Mouse (Mus musculus): Measurements from ENCODE around the gene Mthfsl. TPM values are rescaled to one million over a fixed set of nuclear protein-coding genes. Genes with fewer than 3 reads are reported as not detected.
"Not testable (repeated sequence)": the region's sequence is repeated elsewhere in the genome, so short reads cannot be mapped to it uniquely, and the experiment has no call there.

The Mthfsl gene
- total RNA-seq (2015) (61.1 and 73.6 TPM in 2 replicates), total RNA-seq (2017) (20.3 and 24.8 TPM in 2 replicates)

DNA sequence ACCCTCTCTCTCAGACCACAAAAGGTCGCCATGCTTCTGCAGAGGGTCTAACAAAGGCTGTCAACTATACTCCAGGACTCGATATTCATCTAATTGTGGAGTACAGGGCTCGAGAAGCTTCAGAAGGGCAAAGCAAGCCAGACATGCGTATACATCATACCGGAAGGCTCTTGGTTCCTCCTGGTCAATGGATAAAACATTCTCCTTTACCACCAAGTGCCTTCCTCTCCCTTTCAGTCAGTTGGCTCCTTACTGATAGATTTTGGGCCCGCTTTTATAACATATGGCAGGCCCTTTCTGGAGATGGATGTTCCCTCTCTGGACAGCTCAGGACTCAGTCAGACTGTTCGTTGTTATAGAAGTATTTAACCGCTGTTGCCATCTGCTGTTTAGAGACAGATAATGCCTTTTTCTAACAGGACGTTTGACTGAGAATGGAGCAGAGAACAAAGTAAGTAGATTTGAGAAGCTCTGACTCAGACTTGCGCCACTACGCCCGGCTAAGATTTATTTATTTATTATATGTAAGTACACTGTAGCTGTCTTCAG lies at the start of gene Mthfsl:
Gene Mthfsl, minus strand, starts transcription at position 308 of the 549 bp plus-strand sequence.
- peak; percentile 58 for ATAC-seq (ENCODE audit: poor library complexity, severe bottlenecking)

DNA sequence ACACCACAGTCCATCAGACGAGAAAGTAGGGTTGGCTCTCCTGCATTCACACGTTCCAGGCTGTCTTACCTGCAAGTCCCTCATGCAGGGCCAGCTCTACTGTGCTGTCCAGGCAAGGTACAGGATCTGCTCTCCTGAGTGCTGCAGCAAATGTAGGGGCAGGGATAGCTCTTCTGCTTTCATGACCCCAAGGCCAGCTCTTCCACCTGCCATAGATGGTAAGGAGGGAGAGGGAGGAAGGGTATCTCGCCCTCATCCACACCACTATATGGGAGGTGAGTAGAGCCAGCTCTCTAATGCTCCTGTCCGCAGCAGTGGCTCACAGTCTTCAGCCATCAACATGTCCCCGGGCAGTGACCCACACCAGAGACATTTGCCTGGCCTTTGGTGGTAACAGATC lies 49.4 kb upstream of the Mthfsl start:
- not testable (repeated sequence) for ATAC-seq (ENCODE audit: poor library complexity, severe bottlenecking)

DNA sequence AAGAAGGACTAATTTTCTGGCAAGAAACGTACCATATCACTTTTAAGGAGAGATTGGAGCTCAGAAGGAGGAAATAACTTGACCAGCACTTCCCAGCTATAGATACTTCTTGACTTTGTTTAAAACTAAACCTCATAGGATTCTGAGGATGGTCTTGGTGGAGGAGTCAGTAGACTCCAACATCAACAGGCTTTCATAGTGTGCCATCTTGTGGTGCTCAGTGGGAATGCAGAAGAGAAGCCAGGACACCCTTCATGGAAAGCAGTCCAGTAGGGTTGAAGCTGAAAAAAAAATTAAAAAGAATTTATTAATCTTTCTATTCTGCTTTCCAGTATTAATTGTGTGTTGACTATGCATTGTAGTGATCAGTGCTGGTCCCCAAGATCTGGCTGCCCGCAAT lies 26.6 kb upstream of the Mthfsl start:
- ATAC-seq (ENCODE audit: poor library complexity, severe bottlenecking), result peak; percentile 98

DNA sequence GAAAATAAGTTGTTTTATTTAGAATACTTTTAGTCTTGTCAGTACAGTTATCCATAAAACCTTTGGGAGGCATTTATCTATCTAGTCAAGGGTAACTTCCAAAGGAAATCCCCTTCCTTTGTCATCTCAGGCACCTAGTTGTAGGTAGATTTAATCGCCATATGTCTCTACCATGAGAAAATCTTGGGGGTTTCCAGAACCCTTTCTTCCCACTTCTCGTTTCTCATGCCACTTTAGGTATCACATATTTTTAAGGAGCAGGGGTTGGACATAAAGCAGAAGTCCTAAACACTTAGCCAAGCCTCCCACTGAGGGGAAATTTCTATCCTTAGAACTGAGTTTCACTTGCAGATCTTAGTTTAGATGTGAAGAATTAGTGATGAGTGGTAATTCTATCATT lies 25.9 kb upstream of the Mthfsl start:
- peak; percentile 47 for ATAC-seq (ENCODE audit: poor library complexity, severe bottlenecking)

DNA sequence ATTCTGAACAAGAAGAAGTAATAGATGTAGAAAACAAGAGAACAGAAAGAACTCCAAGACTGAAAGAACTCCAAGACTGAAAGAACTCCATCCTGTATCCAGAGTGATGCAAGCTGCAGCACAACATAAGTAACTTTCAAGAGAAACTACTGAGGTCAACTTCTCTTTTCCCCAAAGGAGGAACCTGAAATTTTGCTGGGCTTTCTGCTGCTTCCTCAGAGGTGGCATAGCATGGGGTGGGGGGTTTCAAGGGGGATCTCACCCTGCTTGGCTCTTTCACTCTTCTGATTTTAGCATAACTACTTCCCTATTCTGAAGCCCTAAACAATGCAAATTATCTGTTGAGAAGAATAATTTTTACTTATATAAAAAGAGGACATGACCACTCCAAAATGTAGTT lies 15.2 kb upstream of the Mthfsl start:
- ATAC-seq (ENCODE audit: poor library complexity, severe bottlenecking), result peak; percentile 70

DNA sequence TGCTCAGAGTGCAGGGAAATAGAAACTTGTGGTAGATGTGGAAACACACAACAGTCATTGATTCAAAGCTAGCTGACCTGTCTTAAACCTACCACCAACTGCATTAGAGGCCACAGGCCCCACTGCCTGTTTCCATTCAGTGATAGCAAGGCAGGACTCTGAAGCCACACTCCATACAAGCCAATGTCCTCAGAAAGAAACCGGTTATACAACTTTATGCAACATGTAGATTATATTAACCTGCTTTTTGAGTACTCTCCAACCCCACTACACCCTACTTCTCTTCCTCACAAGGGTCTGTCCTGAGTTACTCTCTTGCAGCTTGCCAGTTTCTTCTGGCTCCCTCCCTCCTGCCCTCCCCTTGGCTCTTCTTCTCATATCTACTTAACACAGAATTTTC lies 13.1 kb upstream of the Mthfsl start:
- ATAC-seq (ENCODE audit: poor library complexity, severe bottlenecking), result not testable (repeated sequence)

DNA sequence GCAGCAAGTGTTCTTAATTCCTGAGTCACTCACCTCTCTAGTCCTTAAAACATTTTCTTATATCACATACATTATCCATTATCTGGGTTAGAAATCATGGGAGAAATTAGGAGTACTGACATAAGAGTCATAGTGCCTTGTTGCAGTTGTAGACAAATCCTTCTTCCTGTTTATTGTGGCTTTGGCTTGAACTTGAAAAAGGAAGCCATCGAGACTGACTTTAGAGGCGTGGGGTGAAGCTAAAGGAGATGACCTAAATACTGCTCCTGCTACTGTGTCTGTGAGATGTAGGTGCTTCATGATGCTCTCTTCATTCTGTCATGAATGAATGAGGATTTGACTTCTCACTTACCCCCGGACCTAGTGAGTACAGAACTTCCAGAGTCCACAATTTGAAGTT lies 12.2 kb upstream of the Mthfsl start:
- peak; percentile 60 for ATAC-seq (ENCODE audit: poor library complexity, severe bottlenecking)

DNA sequence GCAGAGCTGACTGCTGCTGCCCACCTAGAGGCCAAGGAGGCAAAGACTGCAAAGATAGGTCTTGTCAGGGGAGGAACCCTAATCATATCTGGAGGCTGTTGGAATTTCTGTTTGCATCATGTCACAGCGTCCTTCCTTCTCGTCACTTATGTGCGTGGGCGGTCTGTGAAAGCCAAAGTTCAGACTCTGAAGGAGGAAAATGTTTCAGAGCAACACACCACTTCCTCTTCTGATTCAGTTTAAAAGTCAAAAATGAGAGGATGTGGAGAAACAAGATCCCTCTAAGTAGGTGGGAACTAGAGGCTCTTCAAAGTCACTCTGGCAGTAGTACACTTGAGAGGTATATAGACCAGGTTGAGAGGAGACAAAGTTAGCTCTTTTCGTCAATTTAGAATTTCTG lies 11.6 kb upstream of the Mthfsl start, which contains the start of gene Bcl2a1d:
Gene Bcl2a1d, minus strand, starts transcription at position 187 of the 400 bp plus-strand sequence.
- peak; percentile 72 for ATAC-seq (ENCODE audit: poor library complexity, severe bottlenecking)

DNA sequence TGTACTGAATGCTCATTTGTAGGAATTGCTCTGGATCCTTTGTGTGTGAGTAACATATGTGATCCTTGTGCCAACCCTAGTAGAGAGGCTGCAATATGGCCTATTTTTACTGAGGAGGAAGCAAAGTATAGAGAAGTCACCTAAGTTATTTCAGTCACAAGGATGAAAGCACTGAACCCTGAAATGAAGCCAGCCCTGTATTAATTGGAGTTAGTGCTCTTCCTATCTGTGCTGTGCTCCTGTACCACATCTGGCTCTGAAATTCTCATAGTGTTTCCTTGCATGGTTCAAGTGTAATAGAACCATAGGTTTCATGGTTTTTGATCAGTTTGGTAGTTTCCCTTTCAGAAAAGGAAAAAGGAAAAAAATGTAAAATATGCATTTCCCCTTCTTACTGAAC lies 8.2 kb upstream of the Mthfsl start:
- not testable (repeated sequence) for ATAC-seq (ENCODE audit: poor library complexity, severe bottlenecking)

DNA sequence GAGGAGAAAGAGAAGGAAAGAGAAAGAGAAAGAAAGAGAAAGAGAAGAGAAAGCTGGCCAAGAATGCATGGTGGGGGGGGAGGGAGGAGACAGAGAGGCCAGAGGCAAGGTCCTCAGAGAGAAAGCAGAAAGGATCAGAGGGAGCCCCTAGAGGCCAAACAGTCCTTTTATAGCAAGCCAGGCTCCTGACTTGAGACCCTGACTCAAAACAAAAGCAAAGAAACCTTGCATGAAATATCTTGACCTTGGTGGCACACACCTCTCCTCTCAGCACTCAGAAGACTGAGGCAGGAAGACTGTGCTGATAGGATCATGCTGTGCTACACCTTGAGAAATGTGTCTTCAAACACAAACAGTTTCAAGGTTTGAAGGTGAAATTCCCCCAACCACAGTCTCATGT lies 1.5 kb upstream of the Mthfsl start:
- not testable (repeated sequence) for ATAC-seq (ENCODE audit: poor library complexity, severe bottlenecking)

DNA sequence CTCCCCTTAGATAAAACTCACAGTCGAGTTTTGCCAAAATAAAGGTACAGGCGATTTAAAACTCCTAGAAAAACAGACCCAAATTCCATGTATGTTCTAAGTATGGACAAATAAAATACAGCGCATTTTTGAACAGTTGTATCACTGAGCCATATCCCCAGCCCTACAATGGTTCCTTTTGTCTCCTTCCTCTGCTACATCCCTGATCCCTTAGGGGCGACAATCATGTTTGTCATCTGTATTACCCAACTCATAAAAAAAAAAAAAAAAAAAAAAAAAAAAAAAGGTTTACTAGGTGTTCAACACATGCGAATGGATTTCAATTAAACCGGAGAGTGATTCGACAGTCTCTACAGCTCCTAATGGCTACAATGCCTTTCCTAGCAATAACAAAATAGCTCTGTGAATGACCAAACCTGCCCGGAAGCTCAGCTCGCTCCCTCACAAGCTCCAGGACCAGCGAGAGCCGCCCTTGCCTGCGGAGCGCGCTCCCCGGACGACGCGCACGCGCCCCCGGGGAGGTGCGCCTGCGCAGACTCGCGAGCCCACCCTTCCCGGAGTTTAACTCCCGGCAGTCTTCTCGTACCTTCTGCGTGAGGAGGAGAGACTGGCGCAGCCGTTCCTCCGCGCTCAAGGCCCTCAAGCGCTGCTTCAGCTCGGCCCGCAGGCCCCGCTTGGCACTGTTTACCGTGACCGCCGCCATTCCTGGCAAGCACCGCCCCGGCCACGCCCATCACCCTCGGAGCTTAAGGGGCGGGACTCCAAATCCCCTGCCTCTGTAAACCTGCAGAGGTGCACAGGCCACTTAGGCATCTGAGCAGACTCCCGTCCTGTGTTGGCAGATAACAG lies 799 bp downstream of the Mthfsl start:
- peak; percentile 84 for ATAC-seq (ENCODE audit: poor library complexity, severe bottlenecking)

DNA sequence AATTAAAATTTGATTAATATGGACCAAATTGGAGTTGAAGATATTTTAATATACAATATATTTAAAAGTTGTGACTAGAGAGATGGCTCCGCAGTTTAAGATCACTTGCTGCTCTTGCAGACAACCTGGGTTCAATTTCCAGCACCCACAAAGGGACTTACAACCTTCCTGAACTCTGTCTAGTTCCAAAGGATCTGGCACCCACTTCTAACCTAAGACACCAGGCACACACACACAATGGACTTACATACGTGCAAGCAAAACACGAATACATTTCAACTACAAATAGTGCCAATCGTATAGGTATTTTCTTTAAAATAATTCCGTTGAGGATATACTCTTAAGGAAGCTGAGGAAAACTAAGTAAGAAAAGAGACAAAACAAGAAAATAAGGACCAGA lies 1.5 kb downstream of the Mthfsl start:
- ATAC-seq (ENCODE audit: poor library complexity, severe bottlenecking), result not testable (repeated sequence)

DNA sequence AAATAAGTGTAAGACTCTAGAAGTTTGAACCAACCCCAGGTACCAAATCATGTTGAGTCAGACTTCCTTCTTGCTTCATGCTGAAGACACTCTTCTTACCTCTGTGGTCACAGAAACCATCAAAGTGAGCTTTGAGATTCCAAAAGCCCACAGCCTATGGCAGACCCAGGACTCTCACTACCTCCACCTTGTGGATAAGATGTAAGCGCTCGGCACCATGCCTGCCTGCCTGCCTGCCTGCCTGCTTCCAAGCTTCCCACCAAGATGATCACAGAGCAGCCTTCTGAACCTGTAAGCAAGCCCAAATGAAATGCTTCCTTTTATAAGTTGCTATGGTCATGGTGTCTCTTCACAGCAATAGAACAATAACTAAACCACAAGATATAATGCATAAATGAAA lies 2.0 kb downstream of the Mthfsl start:
- peak; percentile 66 for ATAC-seq (ENCODE audit: poor library complexity, severe bottlenecking)

DNA sequence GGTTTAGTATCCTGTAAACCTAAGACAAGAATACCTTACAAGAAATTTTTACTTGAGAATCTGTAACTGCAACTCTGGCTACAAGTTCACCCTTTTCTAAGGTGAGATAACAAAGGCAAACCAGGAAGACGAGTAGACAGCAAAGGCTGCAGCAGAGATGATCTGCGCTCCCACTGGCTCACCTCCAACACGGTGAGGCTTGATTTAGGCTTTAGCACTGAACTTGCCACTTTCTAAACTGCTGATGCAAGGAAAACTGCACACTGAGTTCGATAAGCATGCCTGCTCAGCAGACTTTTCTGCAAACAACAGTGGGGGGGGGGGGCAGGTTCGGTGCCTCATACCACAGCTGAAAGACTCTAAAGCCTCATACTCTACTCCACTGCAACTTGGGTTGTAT lies 5.6 kb downstream of the Mthfsl start:
- ATAC-seq (ENCODE audit: poor library complexity, severe bottlenecking), result not testable (repeated sequence)

DNA sequence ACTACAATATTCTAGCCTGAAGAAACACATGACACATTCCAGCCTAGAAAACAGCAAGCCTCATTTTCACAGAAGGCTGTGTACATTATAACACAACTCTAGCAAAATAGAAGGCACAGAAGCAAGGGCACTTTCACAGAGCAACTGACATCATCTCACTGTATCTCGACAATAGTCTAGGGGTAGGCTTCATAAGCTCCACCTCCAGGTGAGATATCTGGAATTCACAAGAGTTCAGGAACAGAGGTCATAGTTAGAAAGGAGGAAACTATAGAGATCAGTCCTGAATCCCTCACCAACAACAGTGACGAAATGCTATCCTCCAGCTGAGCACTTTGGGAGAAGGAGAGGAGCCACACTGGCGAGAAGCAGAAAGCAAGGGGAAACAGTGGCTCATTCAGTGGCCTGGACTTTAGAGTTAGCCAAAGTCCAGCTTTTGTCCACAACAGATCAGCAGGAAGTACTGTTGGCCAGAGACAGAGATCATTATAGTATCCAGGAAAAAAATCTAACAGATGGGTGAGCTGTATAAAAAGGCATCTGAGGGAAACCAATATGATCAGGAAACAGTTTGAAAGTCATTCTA lies 7.8 kb downstream of the Mthfsl start:
- ATAC-seq (ENCODE audit: poor library complexity, severe bottlenecking), result not testable (repeated sequence)

DNA sequence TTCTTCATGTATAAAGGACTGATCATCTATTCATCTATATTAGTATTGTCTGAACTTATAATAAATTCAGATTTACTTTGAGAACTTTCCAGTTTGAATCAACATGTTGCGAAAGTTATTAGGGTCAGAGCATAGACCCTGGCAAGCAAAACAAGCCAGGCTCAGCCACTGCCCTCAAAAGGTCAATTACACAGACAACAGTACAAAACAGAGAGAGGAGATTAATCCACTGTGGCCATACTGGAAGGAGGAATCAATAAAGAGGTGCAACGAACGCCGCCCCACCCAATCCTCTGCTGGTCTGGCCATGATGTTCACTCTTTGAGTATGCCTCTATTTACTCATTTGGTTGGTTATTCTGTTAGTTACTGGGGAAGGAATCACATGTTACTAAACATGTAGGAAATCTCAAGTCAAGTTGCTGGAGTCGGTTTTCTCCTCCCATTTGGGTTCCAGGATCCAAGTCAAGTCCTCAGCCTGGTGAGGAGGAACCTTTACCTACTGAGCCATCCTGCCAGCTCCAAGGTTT lies 9.1 kb downstream of the Mthfsl start:
- ATAC-seq (ENCODE audit: poor library complexity, severe bottlenecking), result not testable (repeated sequence)

DNA sequence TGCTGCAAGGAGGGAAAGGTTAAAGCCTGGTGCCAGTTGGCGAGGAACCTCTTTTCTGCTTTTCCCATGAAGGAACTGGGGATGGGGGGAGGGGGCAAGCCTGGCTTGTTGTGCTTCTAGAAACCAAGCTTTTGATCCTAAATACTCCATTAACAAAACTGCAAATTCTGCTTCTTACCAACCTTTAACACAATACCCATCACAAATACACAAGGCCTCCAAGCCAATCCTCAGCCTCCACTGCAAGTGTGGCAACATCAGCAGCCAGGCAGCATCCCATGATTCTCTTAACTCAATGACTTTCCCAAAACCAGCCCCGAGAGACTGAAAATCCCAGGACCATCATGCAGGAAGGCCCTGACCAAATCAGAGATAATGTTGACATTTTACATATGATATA lies 9.7 kb downstream of the Mthfsl start:
- ATAC-seq (ENCODE audit: poor library complexity, severe bottlenecking), result not testable (repeated sequence)

DNA sequence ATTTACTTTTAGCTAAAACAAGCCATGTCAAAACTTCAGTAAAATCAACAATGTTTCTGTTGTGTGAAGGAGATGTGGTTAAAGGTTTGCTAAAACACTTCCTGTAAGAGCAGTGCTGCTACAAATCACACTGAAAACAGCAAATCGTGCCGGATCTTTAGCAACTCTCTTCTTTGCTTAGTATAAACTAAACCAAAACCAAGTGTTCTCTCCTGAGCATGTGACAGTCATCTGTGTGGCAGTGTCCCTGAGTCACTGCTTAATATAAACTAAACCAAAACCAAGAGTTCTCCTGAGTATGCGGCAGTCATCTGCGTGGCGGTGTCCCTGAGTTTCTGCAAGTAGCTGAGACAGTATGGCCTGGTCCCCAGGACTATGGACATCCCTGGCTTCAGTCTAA lies 10.3 kb downstream of the Mthfsl start:
- ATAC-seq (ENCODE audit: poor library complexity, severe bottlenecking), result peak; percentile 65

DNA sequence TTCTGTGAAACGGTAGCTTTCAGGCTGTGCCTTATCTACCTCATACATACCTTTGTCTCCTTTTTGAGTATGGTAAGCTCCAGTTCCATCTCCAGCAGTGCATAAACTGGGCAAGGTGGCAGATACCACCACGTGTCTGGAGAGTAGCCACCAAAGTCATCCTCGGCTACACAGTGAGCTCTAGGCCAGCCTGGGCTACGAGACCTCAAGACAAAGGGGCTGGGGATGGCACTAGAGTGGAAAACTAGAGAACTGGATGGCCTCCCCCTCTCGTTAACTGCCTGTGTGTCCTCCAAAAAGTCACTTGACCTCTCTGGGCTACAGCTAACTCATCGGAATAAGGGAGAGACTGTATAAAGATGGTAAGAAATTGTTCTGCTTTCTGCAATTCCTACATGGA lies 10.8 kb downstream of the Mthfsl start:
- ATAC-seq (ENCODE audit: poor library complexity, severe bottlenecking), result peak; percentile 27

DNA sequence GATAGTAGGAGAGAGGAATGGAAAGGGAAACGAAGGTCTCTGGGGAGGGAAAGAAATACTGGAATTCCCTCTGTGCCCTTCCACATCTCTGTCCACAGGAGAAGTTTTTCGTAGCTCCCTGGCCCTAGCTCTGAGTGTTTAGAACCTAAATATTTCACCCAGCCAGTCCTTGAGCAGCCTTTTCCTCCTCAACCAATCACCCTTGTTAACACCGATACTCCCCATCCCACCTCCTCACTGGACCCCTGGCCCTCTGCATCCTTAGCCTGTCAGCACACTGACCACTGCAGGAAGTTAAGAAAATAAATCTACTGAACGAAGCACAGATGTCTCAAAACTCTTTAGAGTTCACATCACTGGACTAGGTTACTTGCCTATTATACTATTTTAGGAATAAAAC lies 13.4 kb downstream of the Mthfsl start:
- ATAC-seq (ENCODE audit: poor library complexity, severe bottlenecking), result no peak

DNA sequence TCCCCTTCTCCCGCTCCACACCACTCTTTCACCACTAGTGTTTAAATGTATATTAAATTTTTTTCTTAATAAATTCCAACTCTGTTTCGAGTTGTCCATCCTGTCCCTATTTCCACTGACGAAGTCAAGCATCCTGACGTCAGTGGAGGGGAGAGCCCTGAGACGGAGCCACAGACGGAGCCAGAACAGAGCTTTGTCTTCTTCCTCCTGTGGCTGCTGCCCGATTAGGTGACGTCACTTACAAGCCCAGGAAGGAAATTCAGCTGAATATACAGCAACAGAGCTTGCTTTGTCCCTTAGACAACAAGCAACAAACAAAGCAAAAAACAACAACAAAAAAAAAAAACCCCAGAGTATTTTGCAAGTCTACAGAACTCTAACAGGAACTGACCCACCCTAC lies 14.9 kb downstream of the Mthfsl start:
- not testable (repeated sequence) for ATAC-seq (ENCODE audit: poor library complexity, severe bottlenecking)

DNA sequence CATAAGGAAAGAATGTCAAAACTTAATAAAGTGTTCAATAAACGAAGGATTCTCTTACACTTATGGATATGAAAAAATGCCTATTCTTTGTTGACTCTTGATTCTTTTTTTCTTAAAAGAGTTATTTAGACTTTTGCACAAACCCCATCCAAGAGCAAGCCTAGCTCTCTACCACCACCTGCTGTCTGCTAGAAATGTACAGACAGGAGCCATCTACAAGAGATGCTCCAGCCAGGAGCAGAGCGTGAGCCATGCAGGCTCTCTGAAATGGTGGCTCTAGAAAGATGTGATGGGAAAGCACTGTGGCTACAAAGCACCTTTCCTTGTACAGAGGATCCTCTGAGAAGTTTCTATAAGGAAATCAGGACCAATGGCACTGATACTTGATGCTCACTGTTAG lies 21.4 kb downstream of the Mthfsl start:
- peak; percentile 60 for ATAC-seq (ENCODE audit: poor library complexity, severe bottlenecking)

Measured in megakaryocyte, adult 5-6 weeks (primary cell).